Mouse (Mus musculus) myocyte (in vitro differentiated cells): ENCODE results near the gene Adcy1. TPM values are rescaled to one million over a fixed set of nuclear protein-coding genes. Genes with fewer than 3 reads are reported as not detected.

Experiments
- H3K27me3 ChIP-seq: one replicate; pipeline ENCODE4 v1.6.1; 2011; ENCODE audit not compliant: control insufficient read depth, insufficient read depth, insufficient read length
- H3K36me3 ChIP-seq: one replicate; pipeline ENCODE4 v1.6.1; 2011; ENCODE audit not compliant: control insufficient read depth, insufficient read depth
- H3K4me2 ChIP-seq: one replicate; pipeline ENCODE4 v1.6.1; 2011; ENCODE audit warnings: low read depth, control low read depth
- H3K4me3 ChIP-seq: one replicate; pipeline ENCODE4 v1.5.1; 2011; ENCODE audit warnings: mild to moderate bottlenecking, control low read depth, moderate library complexity
- H3K79me2 ChIP-seq: one replicate; pipeline ENCODE4 v1.6.1; 2011; ENCODE audit not compliant: control insufficient read depth, insufficient read depth
- H3ac ChIP-seq: one replicate; pipeline ENCODE4 v1.6.1; 2011; ENCODE audit not compliant: control insufficient read depth, insufficient read length
- CEBPB ChIP-seq: IDR thresholded peaks from 2 replicates; pipeline ENCODE4 v1.6.1; 2011; ENCODE audit warnings: mild to moderate bottlenecking, moderate library complexity; ENCODE audit not compliant: poor library complexity, insufficient read depth, severe bottlenecking
- E2F4 ChIP-seq: IDR thresholded peaks from one replicate; pipeline ENCODE4 v1.6.1; 2011; ENCODE audit warnings: mild to moderate bottlenecking, control low read depth, moderate library complexity; ENCODE audit not compliant: insufficient read depth
- MAX ChIP-seq: IDR thresholded peaks from one replicate; pipeline ENCODE4 v1.6.1; 2011; ENCODE audit warnings: low read depth, mild to moderate bottlenecking, control low read depth
- MYOD1 ChIP-seq, 3 experiments: IDR thresholded peaks; one replicate each; pipeline ENCODE4 v1.6.1; 2011; ENCODE audit warnings: control low read depth in 2 of 3, low read depth in 2 of 3, mild to moderate bottlenecking in 2 of 3, moderate library complexity in 1 of 3; ENCODE audit not compliant: insufficient read length in 2 of 3, control insufficient read depth in 1 of 3
- MYOG ChIP-seq, 3 experiments: IDR thresholded peaks; one replicate each; pipeline ENCODE4 v1.6.1; 2011; ENCODE audit warnings: control low read depth in 2 of 3, low read depth in 2 of 3, mild to moderate bottlenecking in 2 of 3; ENCODE audit not compliant: insufficient read length in 2 of 3, control insufficient read depth in 1 of 3, insufficient read depth in 1 of 3
- POLR2A ChIP-seq: IDR thresholded peaks from one replicate; pipeline ENCODE4 v1.6.1; 2011; ENCODE audit warnings: low read depth, mild to moderate bottlenecking, control low read depth, moderate library complexity; ENCODE audit not compliant: insufficient read length
- POLR2AphosphoS2 ChIP-seq: IDR thresholded peaks from one replicate; pipeline ENCODE4 v1.6.1; 2011; ENCODE audit warnings: low read depth, control low read depth; ENCODE audit not compliant: insufficient read length
- REST ChIP-seq: IDR thresholded peaks from one replicate; pipeline ENCODE4 v1.6.1; 2011; ENCODE audit warnings: mild to moderate bottlenecking, control low read depth, moderate library complexity; ENCODE audit not compliant: insufficient read depth, insufficient read length
- SRF ChIP-seq: IDR thresholded peaks from one replicate; pipeline ENCODE4 v1.6.1; 2011; ENCODE audit warnings: low read depth; ENCODE audit not compliant: control insufficient read depth, insufficient read length
- TCF12 ChIP-seq: IDR thresholded peaks from one replicate; pipeline ENCODE4 v1.6.1; 2011; ENCODE audit warnings: mild to moderate bottlenecking, control low read depth; ENCODE audit not compliant: poor library complexity, insufficient read depth, severe bottlenecking
- TCF3 ChIP-seq: IDR thresholded peaks from one replicate; pipeline ENCODE4 v1.6.1; 2011; ENCODE audit warnings: low read depth, control low read depth; ENCODE audit not compliant: insufficient read length
- USF1 ChIP-seq: IDR thresholded peaks from one replicate; pipeline ENCODE4 v1.6.1; 2011; ENCODE audit warnings: low read depth, mild to moderate bottlenecking, control low read depth, moderate library complexity
- polyA plus RNA-seq: library from polyadenylated mRNA; unstranded; fragments of >200 nt; fragmentation: generic; extraction: Trizol; gene quantifications from one replicate; pipeline ENCODE4 v1.2.1, GENCODE M21; 2012; ENCODE audit warnings: missing spikeins

Adcy1 gene
- polyA plus RNA-seq, 1 experiment = 0.02 TPM

DNA sequence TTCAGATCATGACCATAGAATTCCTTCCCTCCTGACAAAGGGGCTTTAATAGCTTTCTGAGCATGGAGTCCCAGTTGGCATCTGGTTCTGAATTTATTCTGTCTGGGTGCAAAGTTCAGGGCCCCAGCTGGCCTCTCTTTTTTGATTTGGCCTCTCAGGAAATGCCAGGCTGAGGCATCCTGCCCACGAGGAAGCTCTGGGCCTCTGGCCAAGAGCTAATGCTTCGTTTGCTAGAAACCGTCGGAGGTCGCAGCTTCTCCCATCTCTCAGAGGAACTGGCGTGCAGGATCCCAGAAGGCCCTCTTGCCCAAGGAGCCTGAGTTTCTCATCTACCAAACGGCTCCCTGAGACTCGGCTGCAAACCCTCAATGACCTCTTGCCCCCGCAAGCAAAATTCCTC, 147.9 kb downstream of the Adcy1 start:
- H3K4me2 ChIP-seq = peak overlapping the region; percentile 45
- TF ChIP-seq E2F4 (no peak), USF1 (no peak), MYOD1 (IDR thresholded peaks at IDR 0.05; ENCODE audit: control insufficient read depth in 1 of 3, insufficient read length in 2 of 3, low read depth in 2 of 3) (no peak), POLR2AphosphoS2 (no peak), MAX (no peak), POLR2A (no peak), TCF3 (no peak), SRF (no peak), REST (no peak), MYOG (IDR thresholded peaks at IDR 0.05; ENCODE audit: control insufficient read depth in 1 of 3, insufficient read depth in 1 of 3, insufficient read length in 2 of 3, low read depth in 2 of 3) (no peak), TCF12 (no peak), CEBPB (no peak)
- H3K4me3 ChIP-seq = no peak overlapping the region
- no peak overlapping the region for H3ac ChIP-seq
- no peaks in the 10 kb centered on the region for H3K79me2 ChIP-seq
- peaks cover 9% of the 10 kb centered on the region for H3K27me3 ChIP-seq
- no peaks in the 10 kb centered on the region for H3K36me3 ChIP-seq

DNA sequence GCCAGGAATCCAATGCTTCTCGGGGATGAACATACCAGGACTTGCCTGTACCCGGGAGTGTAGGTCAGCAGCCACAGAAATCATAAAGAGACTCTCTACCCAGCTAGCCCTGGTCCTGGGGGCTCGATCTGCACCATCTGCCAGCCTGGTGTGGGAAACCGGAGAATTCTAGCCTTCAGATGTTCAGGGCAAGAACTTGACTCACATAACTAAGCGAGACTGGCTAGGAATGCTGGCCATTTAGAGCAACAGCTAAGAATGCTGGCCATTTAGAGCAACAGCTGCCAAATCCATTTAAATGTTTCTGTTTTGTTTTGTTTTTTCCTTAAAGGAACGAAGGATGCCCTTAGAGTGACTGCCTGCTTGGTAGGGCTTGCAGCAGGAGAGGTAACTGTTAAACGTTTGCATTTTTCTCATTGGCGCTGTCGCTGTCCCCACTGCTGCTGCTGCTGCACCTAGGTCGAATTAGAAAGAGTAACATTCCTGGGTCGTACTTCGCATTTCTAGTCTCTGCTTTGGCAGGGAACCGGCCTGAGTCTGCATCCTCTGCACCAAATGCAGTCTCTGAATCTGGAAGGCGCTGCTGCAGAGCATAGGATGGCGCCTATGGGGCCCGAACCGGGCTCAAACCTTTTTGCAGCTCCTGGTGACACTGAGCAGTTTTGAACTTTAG, 149.0 kb downstream of the Adcy1 start:
- H3ac ChIP-seq = no peak overlapping the region
- TF ChIP-seq SRF (no peak), POLR2A (no peak), CEBPB (no peak), MYOD1 (IDR thresholded peaks at IDR 0.05; ENCODE audit: control insufficient read depth in 1 of 3, insufficient read length in 2 of 3, low read depth in 2 of 3) (no peak), USF1 (no peak), MAX (no peak), REST (no peak), MYOG (IDR thresholded peaks at IDR 0.05; ENCODE audit: control insufficient read depth in 1 of 3, insufficient read depth in 1 of 3, insufficient read length in 2 of 3, low read depth in 2 of 3) (no peak), TCF12 (no peak), POLR2AphosphoS2 (no peak), E2F4 (no peak), TCF3 (no peak)
- no peaks in the 10 kb centered on the region for H3K79me2 ChIP-seq
- no peaks in the 10 kb centered on the region for H3K36me3 ChIP-seq
- peaks cover 9% of the 10 kb centered on the region for H3K27me3 ChIP-seq
- H3K4me2 ChIP-seq = peak overlapping the region; percentile 30
- H3K4me3 ChIP-seq = no peak overlapping the region

DNA sequence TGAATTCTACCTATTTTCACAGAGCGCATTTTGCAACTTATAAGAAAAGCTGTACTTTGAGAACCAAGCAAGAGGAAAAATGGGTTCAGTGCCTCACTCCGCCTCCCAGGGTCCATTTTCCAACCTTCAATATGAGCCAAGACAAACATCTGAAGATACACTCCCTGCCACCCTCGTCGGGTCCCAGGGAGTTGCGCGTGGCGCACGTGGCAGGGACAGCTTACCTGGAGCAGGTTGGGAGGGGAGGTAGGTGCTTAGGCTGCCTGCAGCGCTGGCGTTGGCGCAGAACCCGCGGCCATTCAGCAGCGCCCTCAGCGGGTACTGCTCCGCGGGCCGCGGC, 149.8 kb downstream of the Adcy1 start:
- H3K36me3 ChIP-seq = no peaks in the 10 kb centered on the region
- peaks cover 9% of the 10 kb centered on the region for H3K27me3 ChIP-seq
- no peaks in the 10 kb centered on the region for H3K79me2 ChIP-seq
- H3K4me3 ChIP-seq = no peak overlapping the region
- H3ac ChIP-seq = no peak overlapping the region
- H3K4me2 ChIP-seq = no peak overlapping the region
- TF ChIP-seq E2F4 = no peak
- TF ChIP-seq TCF12 = no peak
- no peak for TF ChIP-seq CEBPB
- no peak for TF ChIP-seq POLR2A
- TF ChIP-seq REST = no peak
- TF ChIP-seq USF1 = no peak
- TF ChIP-seq POLR2AphosphoS2 = no peak
- TF ChIP-seq MYOD1 (IDR thresholded peaks at IDR 0.05; ENCODE audit: control insufficient read depth in 1 of 3, insufficient read length in 2 of 3, low read depth in 2 of 3) = no peak
- no peak for TF ChIP-seq MAX
- no peak for TF ChIP-seq SRF
- no peak for TF ChIP-seq TCF3

DNA sequence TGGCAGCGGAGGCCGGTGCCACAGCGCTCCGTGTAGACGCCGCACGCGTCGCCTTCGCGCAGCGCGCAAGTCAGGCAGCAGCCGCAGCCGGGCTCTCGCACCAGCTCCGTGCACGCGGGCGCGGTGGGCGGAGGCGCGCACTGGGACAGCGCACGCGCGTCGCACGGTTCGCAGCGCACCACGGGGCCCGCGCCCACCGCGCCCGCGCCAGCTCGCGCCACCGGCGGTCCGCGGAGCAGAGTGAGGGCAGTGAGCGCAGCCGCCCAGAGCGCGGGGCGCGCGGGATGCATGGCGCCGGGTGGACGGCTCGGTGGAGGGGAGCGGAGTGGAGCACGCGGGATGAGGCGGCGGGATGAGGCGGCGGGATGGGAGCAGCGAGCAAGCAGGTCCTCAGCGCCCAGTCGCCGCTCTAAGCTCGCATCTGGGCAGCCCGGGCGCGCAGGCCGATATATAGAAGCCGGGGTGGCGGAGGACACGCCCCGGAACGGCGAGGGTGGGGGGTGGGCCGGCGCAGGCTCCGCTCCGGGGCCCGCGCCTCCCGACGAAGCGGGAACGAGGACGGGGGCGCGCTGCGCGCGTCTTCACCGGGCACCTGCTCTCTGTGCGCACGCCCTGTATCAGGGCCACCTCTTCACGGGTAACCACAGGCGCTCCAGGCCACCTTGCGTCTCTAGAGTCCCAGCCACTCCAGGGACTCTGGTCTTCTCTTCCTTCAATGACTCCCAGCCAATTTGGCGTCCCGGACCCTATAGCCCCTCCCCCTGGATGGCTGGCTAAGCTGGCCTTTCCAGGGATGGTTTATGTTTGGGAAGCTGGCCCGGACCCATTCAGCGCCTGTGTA, 150.4 kb downstream of the Adcy1 start, which contains the start of gene Igfbp3:
Gene Igfbp3 (minus strand): TSS at position 423 of the 841 bp plus-strand sequence.
- no peak within 1 kb of the TSS for H3K4me3 ChIP-seq
- H3ac ChIP-seq = no peak within 1 kb of the TSS
- no peaks in the 10 kb centered on the region for H3K36me3 ChIP-seq
- no peak for TF ChIP-seq MAX
- no peak for TF ChIP-seq CEBPB
- no peak for TF ChIP-seq MYOG (IDR thresholded peaks at IDR 0.05; ENCODE audit: control insufficient read depth in 1 of 3, insufficient read depth in 1 of 3, insufficient read length in 2 of 3, low read depth in 2 of 3)
- no peak for TF ChIP-seq USF1
- no peak for TF ChIP-seq TCF3
- TF ChIP-seq MYOD1 (IDR thresholded peaks at IDR 0.05; ENCODE audit: control insufficient read depth in 1 of 3, insufficient read length in 2 of 3, low read depth in 2 of 3) = no peak
- TF ChIP-seq TCF12 = no peak
- no peak for TF ChIP-seq REST
- no peak for TF ChIP-seq POLR2A
- no peak for TF ChIP-seq E2F4
- no peak for TF ChIP-seq SRF
- TF ChIP-seq POLR2AphosphoS2 = no peak
- peaks cover 9% of the 10 kb centered on the region for H3K27me3 ChIP-seq
- H3K4me2 ChIP-seq = peak within 1 kb of the TSS; percentile 30
- H3K79me2 ChIP-seq = no peaks in the 10 kb centered on the region
